Mouse (Mus musculus) megakaryocyte, embryonic 14.5 days (primary cell): ENCODE measurements at regions not wholly inside any gene's neighbourhood (a gene's known extent, or its start where the extent isn't known, plus 50 kb on each side); places are given as distances from the start of the nearest gene placed in this dataset.

Experiments used
- H3K27me3 ChIP-seq: replicated peaks from 2 replicates; pipeline ENCODE3; 2012; ENCODE audit warnings: inconsistent platforms
- H3K36me3 ChIP-seq: replicated peaks from 2 replicates; pipeline ENCODE3; 2012; ENCODE audit warnings: low read length, inconsistent platforms, mixed read lengths
- H3K4me1 ChIP-seq: 2 replicates; pipeline ENCODE4 v1.6.1; 2012; ENCODE audit warnings: inconsistent platforms
- H3K4me3 ChIP-seq: replicated peaks from 2 replicates; pipeline ENCODE3; 2012; ENCODE audit warnings: moderate library complexity, mild to moderate bottlenecking, inconsistent platforms
- H3K9me3 ChIP-seq: 2 replicates; pipeline ENCODE4 v1.6.1; 2012; ENCODE audit warnings: inconsistent platforms
- FLI1 ChIP-seq: IDR thresholded peaks from 2 replicates; pipeline ENCODE4 v1.6.1; 2012; ENCODE audit warnings: low read length, inconsistent platforms, mixed read lengths
- GATA1 ChIP-seq: IDR thresholded peaks from 3 replicates; pipeline ENCODE4 v1.6.1; 2012; ENCODE audit warnings: mixed read lengths, low read length, inconsistent platforms, borderline replicate concordance

GRCm38 (mm10) chr8:26568423-26569060 lies 408.6 kb upstream of the Zfp703 start:
- no peak for TF ChIP-seq GATA1
- H3K4me3 ChIP-seq = no peak overlapping the region
- H3K9me3 ChIP-seq = peaks cover 32% of the 10 kb centered on the region
- H3K27me3 ChIP-seq = no peaks in the 10 kb centered on the region
- no peaks in the 10 kb centered on the region for H3K36me3 ChIP-seq
- no peaks in the 10 kb centered on the region for H3K4me1 ChIP-seq

- no peaks in the 10 kb centered on the region for H3K27me3 ChIP-seq
- H3K36me3 ChIP-seq = no peaks in the 10 kb centered on the region
- no peaks in the 10 kb centered on the region for H3K4me1 ChIP-seq
- no peak overlapping the region for H3K4me3 ChIP-seq
- H3K9me3 ChIP-seq = 0 out of 2 replicates have a peak, but pooled peaks cover 6% of the 10 kb centered on the region
- TF ChIP-seq GATA1 = no peak
- TF ChIP-seq FLI1 = no peak
Measured at GRCm38 (mm10) chr8:26588841-26589240, 388.3 kb upstream of the Zfp703 start.

GRCm38 (mm10) chr8:26590591-26591212 lies 386.4 kb upstream of the Zfp703 start:
- Histone ChIP-seq H3K4me1 (no peaks in the 10 kb centered on the region), H3K4me3 (no peak overlapping the region), H3K36me3 (no peaks in the 10 kb centered on the region), H3K9me3 (0 out of 2 replicates have a peak, but pooled peaks cover 6% of the 10 kb centered on the region), H3K27me3 (no peaks in the 10 kb centered on the region)
- TF ChIP-seq GATA1 (no peak), FLI1 (no peak)

GRCm38 (mm10) chr8:26591266-26591665 lies 385.9 kb upstream of the Zfp703 start:
- Histone ChIP-seq H3K9me3 (0 out of 2 replicates have a peak, but pooled peaks cover 6% of the 10 kb centered on the region), H3K36me3 (no peaks in the 10 kb centered on the region), H3K4me1 (no peaks in the 10 kb centered on the region), H3K4me3 (no peak overlapping the region), H3K27me3 (no peaks in the 10 kb centered on the region)
- TF ChIP-seq FLI1 (no peak), GATA1 (no peak)

- no peaks in the 10 kb centered on the region for H3K36me3 ChIP-seq
- TF ChIP-seq FLI1 (no peak), GATA1 (no peak)
Measured at GRCm38 (mm10) chr8:26593536-26594368, 383.4 kb upstream of the Zfp703 start.

GRCm38 (mm10) chr8:26594369-26594920 lies 382.7 kb upstream of the Zfp703 start:
- Histone ChIP-seq H3K4me3 (no peak overlapping the region), H3K27me3 (no peaks in the 10 kb centered on the region), H3K4me1 (no peaks in the 10 kb centered on the region), H3K36me3 (no peaks in the 10 kb centered on the region), H3K9me3 (0 out of 2 replicates have a peak, but pooled peaks cover 3% of the 10 kb centered on the region)
- no peak for TF ChIP-seq FLI1
- TF ChIP-seq GATA1 = no peak

More at GRCm38 (mm10) chr8:26593536-26594368, 383.4 kb upstream of the Zfp703 start:
- Histone ChIP-seq H3K27me3 (no peaks in the 10 kb centered on the region), H3K9me3 (0 out of 2 replicates have a peak, but pooled peaks cover 3% of the 10 kb centered on the region), H3K4me3 (no peak overlapping the region), H3K4me1 (no peaks in the 10 kb centered on the region)

- Histone ChIP-seq H3K9me3 (0 out of 2 replicates have a peak, but pooled peaks cover 3% of the 10 kb centered on the region), H3K4me1 (no peaks in the 10 kb centered on the region), H3K4me3 (no peak overlapping the region), H3K36me3 (no peaks in the 10 kb centered on the region), H3K27me3 (no peaks in the 10 kb centered on the region)
- TF ChIP-seq GATA1 = no peak
- no peak for TF ChIP-seq FLI1
Measured at GRCm38 (mm10) chr8:26595431-26596018, 381.6 kb upstream of the Zfp703 start.

- Histone ChIP-seq H3K36me3 (no peaks in the 10 kb centered on the region), H3K4me1 (no peaks in the 10 kb centered on the region), H3K9me3 (peaks cover 4% of the 10 kb centered on the region), H3K27me3 (no peaks in the 10 kb centered on the region), H3K4me3 (no peak overlapping the region)
- TF ChIP-seq FLI1 (no peak), GATA1 (no peak)
Measured at GRCm38 (mm10) chr8:26596665-26597362, 380.3 kb upstream of the Zfp703 start.

GRCm38 (mm10) chr8:26598520-26598919 lies 378.6 kb upstream of the Zfp703 start:
- Histone ChIP-seq H3K9me3 (peaks cover 6% of the 10 kb centered on the region), H3K4me3 (no peak overlapping the region), H3K36me3 (no peaks in the 10 kb centered on the region), H3K4me1 (no peaks in the 10 kb centered on the region), H3K27me3 (no peaks in the 10 kb centered on the region)
- no peak for TF ChIP-seq FLI1
- no peak for TF ChIP-seq GATA1
